Mouse (Mus musculus): Measurements from ENCODE around the gene Dll4. TPM values are rescaled to one million over a fixed set of nuclear protein-coding genes. Genes with fewer than 3 reads are reported as not detected.

Gene Dll4
- total RNA-seq (2014; rRNA removed; ENCODE audit: low replicate concordance) (5.0 and 6.6 TPM in 2 replicates), polyA plus RNA-seq (2015; fragmentation: Nextera tagmentation; extraction: Ambion mirVana) (5.7 and 6.2 TPM in 2 replicates)

DNA sequence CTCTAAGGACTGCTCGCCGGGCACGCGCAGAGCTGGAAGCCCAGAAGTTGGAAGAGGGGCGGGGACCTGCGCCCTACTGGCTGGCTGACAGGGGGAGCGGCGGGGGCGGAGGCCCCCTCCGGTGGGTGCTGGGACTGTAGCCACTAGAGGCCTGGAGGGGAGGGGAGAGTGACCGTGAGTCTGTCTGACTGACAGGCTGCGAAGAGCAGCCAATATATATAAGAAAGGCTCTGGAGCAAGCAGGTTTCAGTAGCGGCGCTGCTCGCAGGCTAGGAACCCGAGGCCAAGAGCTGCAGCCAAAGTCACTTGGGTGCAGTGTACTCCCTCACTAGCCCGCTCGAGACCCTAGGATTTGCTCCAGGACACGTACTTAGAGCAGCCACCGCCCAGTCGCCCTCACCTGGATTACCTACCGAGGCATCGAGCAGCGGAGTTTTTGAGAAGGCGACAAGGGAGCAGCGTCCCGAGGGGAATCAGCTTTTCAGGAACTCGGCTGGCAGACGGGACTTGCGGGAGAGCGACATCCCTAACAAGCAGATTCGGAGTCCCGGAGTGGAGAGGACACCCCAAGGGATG is at the start of gene Dll4:
Dll4 (plus strand) TSS at position 217 of the 576 bp plus-strand sequence.
- ATAC-seq (ENCODE audit: insufficient read depth, low read depth) (peak; percentile 74), DNase-seq (ENCODE audit: low spot score) (peak; percentile 77)
- H3K9ac ChIP-seq (replicated peaks; ENCODE audit: low read depth, low read length): peak within 1 kb of the TSS; percentile 70
- TF ChIP-seq EP300 (IDR thresholded peaks at IDR 0.05; ENCODE audit: low read depth) (no peak), CTCF (IDR thresholded peaks at IDR 0.05; ENCODE audit: low read depth) (no peak)
- under 1% methylated on average over 33 of the region's 33 CpGs for WGBS
- H3K9me3 ChIP-seq (replicated peaks; ENCODE audit: control insufficient read depth, low read length): no peaks in the 10 kb centered on the region
- H3K27ac ChIP-seq (ENCODE audit: low read depth): peak within 1 kb of the TSS; percentile 72
- H3K27me3 ChIP-seq (ENCODE audit: control insufficient read depth, insufficient read depth, low read length): peaks cover 89% of the 10 kb centered on the region
- H3K4me1 ChIP-seq (ENCODE audit: control insufficient read depth, insufficient read depth): peaks cover 32% of the 10 kb centered on the region; the same call in 1 of the 2 replicates
- H3K36me3 ChIP-seq (replicated peaks; ENCODE audit: control insufficient read depth, insufficient read depth, low read length): no peaks in the 10 kb centered on the region
- H3K4me2 ChIP-seq (ENCODE audit: low read depth, low read length): peak within 1 kb of the TSS; percentile 76
- H3K4me3 ChIP-seq (ENCODE audit: low read depth, low read length): peak within 1 kb of the TSS; percentile 73

DNA sequence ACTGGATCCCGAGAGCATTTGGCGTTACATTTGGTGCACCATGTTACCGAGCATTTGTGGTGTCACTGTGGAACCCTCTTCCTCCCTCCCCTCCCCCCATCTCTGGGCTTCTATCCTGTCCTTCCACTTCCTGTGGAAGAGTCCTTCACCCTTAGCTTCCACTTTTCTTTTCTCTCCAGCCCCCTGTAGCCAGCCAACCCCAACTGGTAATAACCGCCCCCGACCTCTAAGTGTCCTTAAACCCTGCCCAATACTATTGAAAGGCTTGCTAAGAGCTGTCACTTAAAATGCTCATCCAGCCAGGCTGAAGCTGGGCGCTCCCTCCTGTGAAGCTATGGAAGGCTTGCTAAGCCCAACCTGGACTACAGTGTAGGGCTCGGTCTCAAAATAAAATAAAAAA is 48.7 kb upstream of the Dll4 start:
- H3K27me3 ChIP-seq (ENCODE audit: control insufficient read depth, insufficient read depth, low read length): no peaks in the 10 kb centered on the region
- ATAC-seq (ENCODE audit: insufficient read depth, low read depth) (no peak), DNase-seq (ENCODE audit: low spot score) (no peak)
- no peaks in the 10 kb centered on the region for H3K4me1 ChIP-seq (ENCODE audit: control insufficient read depth, insufficient read depth)
- no peak overlapping the region for H3K9ac ChIP-seq (replicated peaks; ENCODE audit: low read depth, low read length)
- no peak overlapping the region for H3K4me2 ChIP-seq (ENCODE audit: low read depth, low read length)
- H3K36me3 ChIP-seq (replicated peaks; ENCODE audit: control insufficient read depth, insufficient read depth, low read length): no peaks in the 10 kb centered on the region
- 64% methylated on average over 7 of the region's 7 CpGs for WGBS
- no peak overlapping the region for H3K4me3 ChIP-seq (ENCODE audit: low read depth, low read length)
- H3K27ac ChIP-seq (ENCODE audit: low read depth): no peak overlapping the region
- H3K9me3 ChIP-seq (replicated peaks; ENCODE audit: control insufficient read depth, low read length): no peaks in the 10 kb centered on the region
- TF ChIP-seq EP300 (IDR thresholded peaks at IDR 0.05; ENCODE audit: low read depth) (no peak), CTCF (IDR thresholded peaks at IDR 0.05; ENCODE audit: low read depth) (no peak)

DNA sequence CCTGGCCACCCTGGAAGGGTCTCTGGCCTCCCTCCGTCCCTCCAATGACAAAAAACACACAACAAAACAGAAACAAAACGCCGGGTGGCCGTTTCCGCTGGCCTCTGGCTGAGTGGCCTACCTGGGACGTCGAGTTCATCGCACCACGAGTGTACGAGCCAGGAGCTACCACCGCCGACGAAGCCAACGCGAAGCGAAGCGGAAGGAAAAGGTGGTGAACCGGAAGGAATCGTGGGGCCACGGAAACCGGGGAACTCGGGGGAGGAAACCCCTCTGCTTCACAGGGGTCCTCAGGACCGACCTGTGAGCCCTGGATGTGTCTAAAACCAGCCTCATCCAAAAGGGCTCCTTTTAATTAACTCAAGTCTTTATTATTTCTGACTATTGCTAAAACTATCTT is 47.8 kb upstream of the Dll4 start:
- H3K27ac ChIP-seq (ENCODE audit: low read depth): no peak overlapping the region
- 89% methylated on average over 23 of the region's 23 CpGs for WGBS
- no peak for TF ChIP-seq EP300 (IDR thresholded peaks at IDR 0.05; ENCODE audit: low read depth)
- no peak for TF ChIP-seq CTCF (IDR thresholded peaks at IDR 0.05; ENCODE audit: low read depth)

DNA sequence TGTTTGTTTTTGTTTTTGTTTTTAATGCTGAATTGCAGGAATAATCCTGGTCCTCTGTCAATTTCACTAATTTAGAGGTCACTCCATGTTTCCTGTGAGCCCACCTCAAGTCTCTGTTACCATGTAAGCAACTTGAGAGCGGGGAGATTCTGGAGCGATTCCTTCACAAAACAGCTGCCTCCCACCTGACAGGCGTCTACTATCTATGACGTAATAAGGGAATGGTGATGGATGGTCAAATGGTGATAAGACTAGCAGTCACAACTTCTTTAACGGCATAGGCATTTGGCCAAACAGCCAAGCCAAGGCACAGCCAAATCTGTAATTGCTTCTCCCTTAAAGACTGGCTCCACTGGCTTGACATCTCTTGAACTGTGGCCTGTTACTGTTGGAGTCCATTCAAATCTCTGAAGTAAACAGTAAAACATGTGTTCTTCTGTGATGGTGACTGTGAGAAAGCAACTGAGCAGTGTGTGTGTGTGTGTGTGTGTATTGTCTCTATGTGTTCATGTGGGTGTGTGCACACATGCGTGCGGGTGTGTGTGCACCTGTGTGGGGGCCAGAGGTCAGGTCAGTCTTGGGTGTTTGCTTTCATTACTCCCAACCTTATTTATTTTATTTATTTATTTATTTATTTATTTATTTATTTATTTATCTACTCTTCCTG is 43.6 kb upstream of the Dll4 start:
- TF ChIP-seq EP300 (IDR thresholded peaks at IDR 0.05; ENCODE audit: low read depth): no peak
- Histone ChIP-seq H3K27ac (ENCODE audit: low read depth) (no peak overlapping the region), H3K4me2 (ENCODE audit: low read depth, low read length) (no peak overlapping the region), H3K4me1 (ENCODE audit: control insufficient read depth, insufficient read depth) (no peaks in the 10 kb centered on the region), H3K4me3 (ENCODE audit: low read depth, low read length) (no peak overlapping the region), H3K36me3 (replicated peaks; ENCODE audit: control insufficient read depth, insufficient read depth, low read length) (no peaks in the 10 kb centered on the region), H3K9me3 (replicated peaks; ENCODE audit: control insufficient read depth, low read length) (no peaks in the 10 kb centered on the region), H3K27me3 (ENCODE audit: control insufficient read depth, insufficient read depth, low read length) (no peaks in the 10 kb centered on the region), H3K9ac (replicated peaks; ENCODE audit: low read depth, low read length) (no peak overlapping the region)
- whole genome bisulfite sequencing: 61% methylated on average over 7 of the region's 7 CpGs
- DNase-seq (ENCODE audit: low spot score): no peak
- no peak for ATAC-seq (ENCODE audit: insufficient read depth, low read depth)

More for the DNA sequence above, 47.8 kb upstream of the Dll4 start:
- no peaks in the 10 kb centered on the region for H3K36me3 ChIP-seq (replicated peaks; ENCODE audit: control insufficient read depth, insufficient read depth, low read length)
- no peak overlapping the region for H3K9ac ChIP-seq (replicated peaks; ENCODE audit: low read depth, low read length)
- H3K4me1 ChIP-seq (ENCODE audit: control insufficient read depth, insufficient read depth): no peaks in the 10 kb centered on the region
- H3K27me3 ChIP-seq (ENCODE audit: control insufficient read depth, insufficient read depth, low read length): no peaks in the 10 kb centered on the region
- no peak for DNase-seq (ENCODE audit: low spot score)
- ATAC-seq (ENCODE audit: insufficient read depth, low read depth): no peak
- no peak overlapping the region for H3K4me2 ChIP-seq (ENCODE audit: low read depth, low read length)
- H3K9me3 ChIP-seq (replicated peaks; ENCODE audit: control insufficient read depth, low read length): no peaks in the 10 kb centered on the region
- no peak overlapping the region for H3K4me3 ChIP-seq (ENCODE audit: low read depth, low read length)

DNA sequence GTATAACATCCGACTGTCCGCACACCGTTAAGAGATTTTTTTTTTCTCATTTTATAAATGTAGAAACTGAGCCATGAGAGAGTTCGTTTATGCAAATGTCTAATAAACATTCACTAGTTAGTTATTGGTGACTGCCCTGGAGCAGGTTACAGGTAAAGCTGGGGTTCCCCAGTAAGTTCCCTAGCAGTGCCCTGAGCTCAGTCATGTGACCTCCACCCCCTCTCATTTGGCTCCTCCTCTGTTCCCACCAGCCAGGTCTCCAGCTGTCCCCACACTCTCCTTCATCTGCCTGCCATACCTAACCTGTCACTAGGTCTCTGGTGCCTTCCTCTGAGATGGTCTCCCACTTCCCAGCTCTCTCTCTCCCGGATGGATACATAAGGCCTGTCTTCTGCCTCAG is 38.2 kb upstream of the Dll4 start:
- no peaks in the 10 kb centered on the region for H3K27me3 ChIP-seq (ENCODE audit: control insufficient read depth, insufficient read depth, low read length)
- WGBS: 94% methylated on average over 5 of the region's 5 CpGs
- ATAC-seq (ENCODE audit: insufficient read depth, low read depth) (no peak), DNase-seq (ENCODE audit: low spot score) (no peak)
- TF ChIP-seq CTCF (IDR thresholded peaks at IDR 0.05; ENCODE audit: low read depth) (no peak), EP300 (IDR thresholded peaks at IDR 0.05; ENCODE audit: low read depth) (no peak)
- no peak overlapping the region for H3K27ac ChIP-seq (ENCODE audit: low read depth)
- no peak overlapping the region for H3K4me2 ChIP-seq (ENCODE audit: low read depth, low read length)
- peaks cover 22% of the 10 kb centered on the region for H3K36me3 ChIP-seq (replicated peaks; ENCODE audit: control insufficient read depth, insufficient read depth, low read length)
- no peaks in the 10 kb centered on the region for H3K9me3 ChIP-seq (replicated peaks; ENCODE audit: control insufficient read depth, low read length)
- H3K4me1 ChIP-seq (ENCODE audit: control insufficient read depth, insufficient read depth): peaks cover 7% of the 10 kb centered on the region; the same call in 1 of the 2 replicates
- H3K9ac ChIP-seq (replicated peaks; ENCODE audit: low read depth, low read length): no peak overlapping the region
- no peak overlapping the region for H3K4me3 ChIP-seq (ENCODE audit: low read depth, low read length)
